Mouse (Mus musculus) heart, postnatal 0 days (tissue): Measurements from ENCODE around the gene Ccdc134.

Experiments used
- CTCF ChIP-seq: IDR thresholded peaks from 2 replicates; pipeline ENCODE4 v1.5.1; 2016; ENCODE audit warnings: antibody characterized with exemption, control low read depth, low read depth
- EP300 ChIP-seq: IDR thresholded peaks from 2 replicates; pipeline ENCODE4 v1.6.1; 2016; ENCODE audit warnings: antibody characterized with exemption, low read depth

DNA sequence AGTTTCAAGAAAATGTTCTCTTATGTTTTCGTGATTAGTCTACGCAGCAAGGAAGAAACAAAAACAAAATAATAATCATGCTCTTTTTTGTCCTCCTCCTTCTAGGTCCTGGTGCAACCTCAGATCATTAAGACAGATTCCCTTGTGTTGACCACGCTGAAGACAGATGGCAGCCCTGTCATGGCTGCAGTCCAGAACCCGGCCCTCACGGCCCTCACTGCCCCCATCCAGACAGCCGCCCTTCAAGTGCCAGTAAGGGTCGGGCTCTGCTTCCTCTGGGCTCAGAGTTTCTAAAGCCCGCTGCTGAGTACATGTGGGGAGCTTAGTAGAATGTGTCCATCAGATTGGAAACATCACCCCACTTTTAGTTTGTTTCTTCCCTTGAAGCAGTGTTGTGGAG lies 44.9 kb downstream of the Ccdc134 start:
- TF ChIP-seq EP300 (no peak), CTCF (no peak)
